Mouse (Mus musculus) kidney, embryonic 14.5 days (tissue): Measurements from ENCODE around the gene Kdm8. TPM values are rescaled to one million over a fixed set of nuclear protein-coding genes. Genes with fewer than 3 reads are reported as not detected.
A peak's percentile ranks its signal among the peaks of the same experiment; 100 is the strongest.

Experiments
- ATAC-seq: fragments of 200-750 bp; cut with Nextera tagmentation; 2 replicates; pipeline ENCODE4 v1.8.0; 2017; ENCODE audit warnings: moderate number of reproducible peaks, mild to moderate bottlenecking, moderate TSS enrichment, moderate library complexity; ENCODE audit not compliant: low FRiP score, low TSS enrichment
- H3K27ac ChIP-seq: fragments of 300-500 bp; sonication (generic); 2 replicates; pipeline ENCODE4 v1.5.1; 2014; ENCODE audit warnings: low read depth, mild to moderate bottlenecking, low read length, moderate library complexity, mixed read lengths
- H3K27me3 ChIP-seq: fragments of 300-500 bp; sonication (generic); 2 replicates; pipeline ENCODE4 v1.6.1; 2014; ENCODE audit warnings: mild to moderate bottlenecking, low read length; ENCODE audit not compliant: control insufficient read depth, insufficient read depth
- H3K36me3 ChIP-seq: fragments of 300-500 bp; sonication (generic); 2 replicates; pipeline ENCODE4 v1.6.1; 2014; ENCODE audit warnings: low read length, mixed read lengths; ENCODE audit not compliant: control insufficient read depth, insufficient read depth
- H3K4me1 ChIP-seq: fragments of 300-500 bp; sonication (generic); 2 replicates; pipeline ENCODE4 v1.6.1; 2014; ENCODE audit warnings: low read length, mixed read lengths; ENCODE audit not compliant: control insufficient read depth, insufficient read depth
- H3K4me2 ChIP-seq: fragments of 300-500 bp; sonication (generic); replicated peaks from 2 replicates; pipeline ENCODE4 v1.6.1; 2014; ENCODE audit warnings: low read depth, mild to moderate bottlenecking, low read length
- H3K4me3 ChIP-seq: fragments of 300-500 bp; sonication (generic); 2 replicates; pipeline ENCODE4 v1.5.1; 2014; ENCODE audit warnings: mild to moderate bottlenecking, low read length
- H3K9ac ChIP-seq: fragments of 300-500 bp; sonication (generic); 2 replicates; pipeline ENCODE4 v1.6.1; 2014; ENCODE audit warnings: low read depth, mild to moderate bottlenecking, low read length, moderate library complexity
- H3K9me3 ChIP-seq: fragments of 300-500 bp; sonication (generic); 2 replicates; pipeline ENCODE4 v1.6.1; 2016; ENCODE audit warnings: low read length; ENCODE audit not compliant: control insufficient read depth
- WGBS: fragments of 180-500 bp; shearing (Covaris S2); extraction: QIAGEN DNeasy Blood & Tissue Kit; methylation state at CpG from one replicate; pipeline ENCODE4 v1.1.7; 2014; 5-methylcytosine and 5-hydroxymethylcytosine counted together
- polyA plus RNA-seq: library from polyadenylated mRNA; unstranded; fragments of >200 nt; fragmentation: Nextera tagmentation; extraction: Ambion mirVana; gene quantifications from 2 replicates; pipeline ENCODE4 v1.2.1, GENCODE M21; 2014

The Kdm8 gene
- polyA plus RNA-seq, 1 experiment from 2014 or later, result 12.7 TPM

DNA sequence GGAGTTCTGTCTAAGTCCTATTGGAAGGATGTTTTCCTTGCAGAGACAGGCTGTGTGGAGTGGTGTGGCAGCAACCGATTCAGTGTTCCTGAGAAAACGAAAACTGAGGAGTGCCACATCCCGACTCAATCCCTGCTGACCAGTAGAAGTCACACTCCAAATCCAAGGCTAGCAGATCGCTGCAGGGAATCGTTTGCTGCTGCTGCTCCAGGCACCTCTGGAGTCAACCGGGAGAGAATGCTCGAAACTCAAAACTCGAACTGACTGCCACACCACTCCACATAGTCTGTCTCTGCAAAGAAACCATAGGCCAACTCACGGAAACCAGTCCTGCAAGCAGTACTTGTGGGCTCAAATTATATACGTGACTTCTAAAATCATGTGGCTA, 406 bp upstream of the Kdm8 start:
- WGBS, result 12% methylated on average over 10 of the region's 10 CpGs
- H3K27ac ChIP-seq, result peak overlapping the region; percentile 97
- H3K36me3 ChIP-seq, result no peaks in the 10 kb centered on the region
- H3K4me1 ChIP-seq, result peaks cover 8% of the 10 kb centered on the region; the same call in 1 of the 2 replicates
- peak overlapping the region; percentile 61 for H3K4me3 ChIP-seq
- H3K4me2 ChIP-seq, result peak overlapping the region; percentile 65
- H3K9ac ChIP-seq, result peak overlapping the region; percentile 79
- H3K27me3 ChIP-seq, result no peaks in the 10 kb centered on the region
- ATAC-seq, result peak; percentile 13; the same call in 1 of the 2 replicates
- no peaks in the 10 kb centered on the region for H3K9me3 ChIP-seq

- WGBS, result 83% methylated on average over 1 of the region's 1 CpGs
Observed at GRCm38 (mm10) chr7:125450678-125451077, 6.2 kb downstream of the Kdm8 start.

GRCm38 (mm10) chr7:125451078-125451477, 6.6 kb downstream of the Kdm8 start:
- WGBS, result 95% methylated on average over 2 of the region's 2 CpGs
- Histone ChIP-seq H3K36me3 (peaks cover 13% of the 10 kb centered on the region; the same call in 1 of the 2 replicates), H3K4me2 (no peak overlapping the region), H3K27me3 (no peaks in the 10 kb centered on the region), H3K27ac (no peak overlapping the region), H3K4me1 (no peaks in the 10 kb centered on the region), H3K4me3 (no peak overlapping the region), H3K9ac (no peak overlapping the region), H3K9me3 (no peaks in the 10 kb centered on the region)
- ATAC-seq, result no peak

More at GRCm38 (mm10) chr7:125450678-125451077, 6.2 kb downstream of the Kdm8 start:
- no peaks in the 10 kb centered on the region for H3K9me3 ChIP-seq
- peaks cover 13% of the 10 kb centered on the region; the same call in 1 of the 2 replicates for H3K36me3 ChIP-seq
- H3K4me1 ChIP-seq, result no peaks in the 10 kb centered on the region
- no peak overlapping the region for H3K4me2 ChIP-seq
- H3K27ac ChIP-seq, result no peak overlapping the region
- no peak overlapping the region for H3K9ac ChIP-seq
- H3K27me3 ChIP-seq, result no peaks in the 10 kb centered on the region
- no peak for ATAC-seq
- no peak overlapping the region for H3K4me3 ChIP-seq

GRCm38 (mm10) chr7:125453671-125454070, 9.2 kb downstream of the Kdm8 start:
- H3K27ac ChIP-seq, result no peak overlapping the region
- H3K36me3 ChIP-seq, result peaks cover 18% of the 10 kb centered on the region; the same call in 1 of the 2 replicates
- no peak overlapping the region for H3K4me2 ChIP-seq
- ATAC-seq, result no peak
- no peak overlapping the region for H3K9ac ChIP-seq
- H3K9me3 ChIP-seq, result no peaks in the 10 kb centered on the region
- H3K4me3 ChIP-seq, result no peak overlapping the region
- no peaks in the 10 kb centered on the region for H3K27me3 ChIP-seq
- no peaks in the 10 kb centered on the region for H3K4me1 ChIP-seq
- whole genome bisulfite sequencing, result 94% methylated on average over 4 of the region's 4 CpGs

GRCm38 (mm10) chr7:125462200-125462599, 17.7 kb downstream of the Kdm8 start:
- H3K36me3 ChIP-seq, result peaks cover 29% of the 10 kb centered on the region
- no peak overlapping the region for H3K4me2 ChIP-seq
- H3K4me3 ChIP-seq, result no peak overlapping the region
- WGBS, result 36% methylated on average over 2 of the region's 2 CpGs
- H3K4me1 ChIP-seq, result no peaks in the 10 kb centered on the region
- H3K27ac ChIP-seq, result no peak overlapping the region
- H3K9ac ChIP-seq, result no peak overlapping the region
- no peak for ATAC-seq
- H3K9me3 ChIP-seq, result no peaks in the 10 kb centered on the region
- no peaks in the 10 kb centered on the region for H3K27me3 ChIP-seq

GRCm38 (mm10) chr7:125469937-125470336, 25.5 kb downstream of the Kdm8 start:
- peak; percentile 26; the same call in 1 of the 2 replicates for ATAC-seq
- no peak overlapping the region for H3K27ac ChIP-seq
- peaks cover 61% of the 10 kb centered on the region for H3K36me3 ChIP-seq
- H3K27me3 ChIP-seq, result no peaks in the 10 kb centered on the region
- no peak overlapping the region for H3K4me3 ChIP-seq
- peaks cover 10% of the 10 kb centered on the region for H3K4me1 ChIP-seq
- 40% methylated on average over 5 of the region's 5 CpGs for WGBS
- no peak overlapping the region for H3K4me2 ChIP-seq
- H3K9me3 ChIP-seq, result no peaks in the 10 kb centered on the region
- H3K9ac ChIP-seq, result no peak overlapping the region

DNA sequence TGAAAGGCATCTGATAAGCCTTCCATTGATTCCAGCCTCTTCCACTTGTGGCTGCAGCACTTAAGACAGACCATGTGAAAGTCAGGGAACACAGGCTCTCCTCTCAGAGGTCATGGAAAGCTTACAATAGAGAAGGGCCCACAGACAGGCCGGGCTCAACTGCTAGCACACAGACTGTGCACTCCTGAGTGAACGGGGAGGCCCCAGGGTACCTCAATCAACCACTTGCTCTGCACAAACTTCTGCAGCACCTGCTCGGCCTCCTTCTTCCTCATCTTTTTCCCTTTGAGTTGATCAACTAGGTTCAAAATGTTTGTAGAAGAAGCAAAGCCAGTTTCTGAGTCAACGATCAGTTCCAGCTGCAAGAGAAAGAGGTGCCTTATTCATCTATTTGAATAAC, 26.4 kb downstream of the Kdm8 start:
- ATAC-seq, result no peak
- Histone ChIP-seq H3K9me3 (no peaks in the 10 kb centered on the region), H3K4me3 (no peak overlapping the region), H3K36me3 (peaks cover 51% of the 10 kb centered on the region), H3K9ac (no peak overlapping the region), H3K27ac (no peak overlapping the region), H3K4me2 (no peak overlapping the region), H3K27me3 (no peaks in the 10 kb centered on the region), H3K4me1 (peaks cover 19% of the 10 kb centered on the region)
- WGBS, result 97% methylated on average over 4 of the region's 4 CpGs

DNA sequence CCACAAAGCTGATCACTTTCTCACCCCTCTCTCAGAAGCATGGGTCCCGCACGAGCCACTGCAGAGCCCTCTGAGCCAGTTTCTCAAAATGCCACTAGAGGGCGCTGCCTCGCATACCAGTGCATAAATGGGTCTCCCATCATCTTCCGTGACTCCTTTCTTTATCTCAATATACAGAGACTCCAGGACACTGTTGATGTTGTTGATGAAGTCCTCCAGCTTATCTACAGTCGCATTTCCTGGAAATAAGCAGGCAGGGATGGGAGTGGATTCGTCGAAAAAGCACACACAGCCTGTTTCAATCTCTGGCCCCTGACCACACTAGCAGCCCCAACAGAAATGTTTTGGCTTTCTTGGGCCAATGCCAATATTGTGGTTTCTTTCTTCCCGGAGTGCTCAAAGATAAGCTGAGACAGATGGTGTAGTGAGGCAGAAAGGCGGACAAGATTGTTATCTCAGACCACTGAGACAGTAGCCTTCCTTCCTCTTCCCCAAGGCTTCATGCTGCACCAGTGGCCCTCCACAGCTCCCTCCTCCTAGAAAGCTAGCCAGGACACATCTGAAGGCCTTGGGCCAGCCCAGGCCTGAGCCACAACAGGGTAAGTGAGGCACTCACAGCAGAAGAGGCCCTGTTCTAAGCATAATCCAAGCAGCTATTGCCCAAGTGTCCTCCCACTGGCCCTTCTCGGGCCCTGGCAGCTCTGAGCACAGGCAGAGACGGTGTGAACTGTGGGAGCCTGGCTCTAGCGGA, 27.7 kb downstream of the Kdm8 start:
- ATAC-seq, result peak; percentile 44
- Histone ChIP-seq H3K36me3 (peaks cover 39% of the 10 kb centered on the region), H3K27ac (peak overlapping the region; percentile 79), H3K9ac (no peak overlapping the region; the same call in 1 of the 2 replicates), H3K27me3 (no peaks in the 10 kb centered on the region), H3K9me3 (no peaks in the 10 kb centered on the region), H3K4me2 (no peak overlapping the region; the same call in 1 of the 2 replicates), H3K4me1 (peaks cover 31% of the 10 kb centered on the region), H3K4me3 (no peak overlapping the region)
- 29% methylated on average over 13 of the region's 13 CpGs for WGBS

DNA sequence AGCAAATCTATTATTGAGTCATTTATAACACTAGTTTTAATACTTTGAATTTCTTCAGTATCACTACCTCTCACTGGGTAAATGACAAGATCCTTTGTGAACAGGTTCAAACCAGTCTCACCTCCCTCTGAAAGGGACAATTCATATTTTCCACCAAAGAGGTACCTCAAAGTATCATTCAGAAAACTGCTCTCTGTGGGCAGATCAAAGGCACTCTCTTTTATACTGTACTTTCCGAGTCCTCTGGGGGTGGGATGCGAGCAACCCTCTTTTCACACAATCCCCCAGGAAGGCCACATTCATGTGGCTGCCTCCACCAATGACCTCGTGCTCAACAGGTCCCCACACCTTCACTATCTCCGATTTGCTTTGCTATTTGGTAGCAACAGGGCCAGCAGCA, 30.1 kb downstream of the Kdm8 start:
- H3K9ac ChIP-seq, result no peak overlapping the region
- no peak overlapping the region for H3K4me3 ChIP-seq
- ATAC-seq, result no peak
- H3K4me1 ChIP-seq, result peaks cover 35% of the 10 kb centered on the region
- H3K4me2 ChIP-seq, result no peak overlapping the region
- no peaks in the 10 kb centered on the region for H3K27me3 ChIP-seq
- H3K36me3 ChIP-seq, result peaks cover 21% of the 10 kb centered on the region; the same call in 1 of the 2 replicates
- H3K9me3 ChIP-seq, result no peaks in the 10 kb centered on the region
- H3K27ac ChIP-seq, result no peak overlapping the region
- 80% methylated on average over 4 of the region's 4 CpGs for WGBS
